Mouse (Mus musculus) myocyte (in vitro differentiated cells): Measurements from ENCODE around the gene Alad. TPM values are rescaled to one million over a fixed set of nuclear protein-coding genes. Genes with fewer than 3 reads are reported as not detected.

Experiments used
- H3K27me3 ChIP-seq: one replicate; pipeline ENCODE4 v1.6.1; 2011; ENCODE audit not compliant: control insufficient read depth, insufficient read depth, insufficient read length
- H3K36me3 ChIP-seq: one replicate; pipeline ENCODE4 v1.6.1; 2011; ENCODE audit not compliant: control insufficient read depth, insufficient read depth
- H3K4me2 ChIP-seq: one replicate; pipeline ENCODE4 v1.6.1; 2011; ENCODE audit warnings: low read depth, control low read depth
- H3K4me3 ChIP-seq: one replicate; pipeline ENCODE4 v1.5.1; 2011; ENCODE audit warnings: mild to moderate bottlenecking, control low read depth, moderate library complexity
- H3K79me2 ChIP-seq: one replicate; pipeline ENCODE4 v1.6.1; 2011; ENCODE audit not compliant: control insufficient read depth, insufficient read depth
- H3ac ChIP-seq: one replicate; pipeline ENCODE4 v1.6.1; 2011; ENCODE audit not compliant: control insufficient read depth, insufficient read length
- CEBPB ChIP-seq: IDR thresholded peaks from 2 replicates; pipeline ENCODE4 v1.6.1; 2011; ENCODE audit warnings: mild to moderate bottlenecking, moderate library complexity; ENCODE audit not compliant: poor library complexity, insufficient read depth, severe bottlenecking
- E2F4 ChIP-seq: IDR thresholded peaks from one replicate; pipeline ENCODE4 v1.6.1; 2011; ENCODE audit warnings: mild to moderate bottlenecking, control low read depth, moderate library complexity; ENCODE audit not compliant: insufficient read depth
- MAX ChIP-seq: IDR thresholded peaks from one replicate; pipeline ENCODE4 v1.6.1; 2011; ENCODE audit warnings: low read depth, mild to moderate bottlenecking, control low read depth
- MYOD1 ChIP-seq, 3 experiments: IDR thresholded peaks; one replicate each; pipeline ENCODE4 v1.6.1; 2011; ENCODE audit warnings: control low read depth in 2 of 3, low read depth in 2 of 3, mild to moderate bottlenecking in 2 of 3, moderate library complexity in 1 of 3; ENCODE audit not compliant: insufficient read length in 2 of 3, control insufficient read depth in 1 of 3
- MYOG ChIP-seq, 3 experiments: IDR thresholded peaks; one replicate each; pipeline ENCODE4 v1.6.1; 2011; ENCODE audit warnings: control low read depth in 2 of 3, low read depth in 2 of 3, mild to moderate bottlenecking in 2 of 3; ENCODE audit not compliant: insufficient read length in 2 of 3, control insufficient read depth in 1 of 3, insufficient read depth in 1 of 3
- POLR2A ChIP-seq: IDR thresholded peaks from one replicate; pipeline ENCODE4 v1.6.1; 2011; ENCODE audit warnings: low read depth, mild to moderate bottlenecking, control low read depth, moderate library complexity; ENCODE audit not compliant: insufficient read length
- POLR2AphosphoS2 ChIP-seq: IDR thresholded peaks from one replicate; pipeline ENCODE4 v1.6.1; 2011; ENCODE audit warnings: low read depth, control low read depth; ENCODE audit not compliant: insufficient read length
- REST ChIP-seq: IDR thresholded peaks from one replicate; pipeline ENCODE4 v1.6.1; 2011; ENCODE audit warnings: mild to moderate bottlenecking, control low read depth, moderate library complexity; ENCODE audit not compliant: insufficient read depth, insufficient read length
- SRF ChIP-seq: IDR thresholded peaks from one replicate; pipeline ENCODE4 v1.6.1; 2011; ENCODE audit warnings: low read depth; ENCODE audit not compliant: control insufficient read depth, insufficient read length
- TCF12 ChIP-seq: IDR thresholded peaks from one replicate; pipeline ENCODE4 v1.6.1; 2011; ENCODE audit warnings: mild to moderate bottlenecking, control low read depth; ENCODE audit not compliant: poor library complexity, insufficient read depth, severe bottlenecking
- TCF3 ChIP-seq: IDR thresholded peaks from one replicate; pipeline ENCODE4 v1.6.1; 2011; ENCODE audit warnings: low read depth, control low read depth; ENCODE audit not compliant: insufficient read length
- USF1 ChIP-seq: IDR thresholded peaks from one replicate; pipeline ENCODE4 v1.6.1; 2011; ENCODE audit warnings: low read depth, mild to moderate bottlenecking, control low read depth, moderate library complexity
- polyA plus RNA-seq: library from polyadenylated mRNA; unstranded; fragments of >200 nt; fragmentation: generic; extraction: Trizol; gene quantifications from one replicate; pipeline ENCODE4 v1.2.1, GENCODE M21; 2012; ENCODE audit warnings: missing spikeins

The Alad gene
- polyA plus RNA-seq, 1 experiment = 89.6 TPM

GRCm38 (mm10) chr4:62516579-62516978 is 3.1 kb downstream of the Alad start:
- Histone ChIP-seq H3K36me3 (peaks cover 16% of the 10 kb centered on the region), H3K79me2 (no peaks in the 10 kb centered on the region), H3K4me2 (no peak overlapping the region), H3K27me3 (no peaks in the 10 kb centered on the region), H3ac (no peak overlapping the region), H3K4me3 (no peak overlapping the region)
- no peak for TF ChIP-seq CEBPB

GRCm38 (mm10) chr4:62516079-62516478 is 3.6 kb downstream of the Alad start:
- Histone ChIP-seq H3K4me2 (no peak overlapping the region), H3K36me3 (peaks cover 21% of the 10 kb centered on the region), H3K4me3 (no peak overlapping the region), H3ac (no peak overlapping the region), H3K27me3 (no peaks in the 10 kb centered on the region), H3K79me2 (no peaks in the 10 kb centered on the region)
- TF ChIP-seq REST = no peak
- TF ChIP-seq CEBPB = no peak
- no peak for TF ChIP-seq POLR2A
- no peak for TF ChIP-seq MYOD1 (IDR thresholded peaks at IDR 0.05; ENCODE audit: control insufficient read depth in 1 of 3, insufficient read length in 2 of 3, low read depth in 2 of 3)
- no peak for TF ChIP-seq E2F4
- TF ChIP-seq TCF3 = no peak
- TF ChIP-seq MAX = no peak
- no peak for TF ChIP-seq SRF
- no peak for TF ChIP-seq MYOG (IDR thresholded peaks at IDR 0.05; ENCODE audit: control insufficient read depth in 1 of 3, insufficient read depth in 1 of 3, insufficient read length in 2 of 3, low read depth in 2 of 3)
- TF ChIP-seq USF1 = no peak
- TF ChIP-seq POLR2AphosphoS2 = no peak
- TF ChIP-seq TCF12 = no peak

- TF ChIP-seq POLR2AphosphoS2 (no peak), MYOD1 (IDR thresholded peaks at IDR 0.05; ENCODE audit: control insufficient read depth in 1 of 3, insufficient read length in 2 of 3, low read depth in 2 of 3) (no peak), E2F4 (no peak), POLR2A (no peak), SRF (no peak), USF1 (no peak), MAX (no peak), MYOG (IDR thresholded peaks at IDR 0.05; ENCODE audit: control insufficient read depth in 1 of 3, insufficient read depth in 1 of 3, insufficient read length in 2 of 3, low read depth in 2 of 3) (no peak)
- no peak overlapping the region for H3ac ChIP-seq
- H3K36me3 ChIP-seq = peaks cover 26% of the 10 kb centered on the region
- no peak overlapping the region for H3K4me3 ChIP-seq
- no peak overlapping the region for H3K4me2 ChIP-seq
- no peaks in the 10 kb centered on the region for H3K79me2 ChIP-seq
- no peaks in the 10 kb centered on the region for H3K27me3 ChIP-seq
Measured at GRCm38 (mm10) chr4:62515490-62515889, 4.2 kb downstream of the Alad start.

- TF ChIP-seq SRF = no peak
- no peak for TF ChIP-seq MYOD1 (IDR thresholded peaks at IDR 0.05; ENCODE audit: control insufficient read depth in 1 of 3, insufficient read length in 2 of 3, low read depth in 2 of 3)
- TF ChIP-seq MAX = no peak
- TF ChIP-seq TCF12 = no peak
- TF ChIP-seq TCF3 = no peak
- no peak for TF ChIP-seq REST
- no peak overlapping the region for H3K4me3 ChIP-seq
- H3K4me2 ChIP-seq = no peak overlapping the region
Measured at GRCm38 (mm10) chr4:62514995-62515394, 4.7 kb downstream of the Alad start.

GRCm38 (mm10) chr4:62513998-62514506 is 5.7 kb downstream of the Alad start:
- Histone ChIP-seq H3K4me2 (no peak overlapping the region), H3K36me3 (peaks cover 32% of the 10 kb centered on the region)

More at GRCm38 (mm10) chr4:62514995-62515394, 4.7 kb downstream of the Alad start:
- Histone ChIP-seq H3K79me2 (no peaks in the 10 kb centered on the region), H3K27me3 (no peaks in the 10 kb centered on the region), H3K36me3 (peaks cover 26% of the 10 kb centered on the region), H3ac (no peak overlapping the region)

GRCm38 (mm10) chr4:62509946-62510345 is 9.8 kb downstream of the Alad start:
- no peak overlapping the region for H3K4me3 ChIP-seq
- TF ChIP-seq POLR2AphosphoS2 (no peak), MYOG (IDR thresholded peaks at IDR 0.05; ENCODE audit: control insufficient read depth in 1 of 3, insufficient read depth in 1 of 3, insufficient read length in 2 of 3, low read depth in 2 of 3) (no peak), MAX (no peak), POLR2A (no peak), USF1 (no peak), E2F4 (no peak), TCF3 (no peak), REST (no peak), SRF (no peak), MYOD1 (IDR thresholded peaks at IDR 0.05; ENCODE audit: control insufficient read depth in 1 of 3, insufficient read length in 2 of 3, low read depth in 2 of 3) (no peak), CEBPB (no peak), TCF12 (no peak)
- no peak overlapping the region for H3K4me2 ChIP-seq

More at GRCm38 (mm10) chr4:62513998-62514506, 5.7 kb downstream of the Alad start:
- H3ac ChIP-seq = no peak overlapping the region
- H3K79me2 ChIP-seq = no peaks in the 10 kb centered on the region
- H3K4me3 ChIP-seq = no peak overlapping the region
- no peaks in the 10 kb centered on the region for H3K27me3 ChIP-seq
- TF ChIP-seq POLR2A (no peak), E2F4 (no peak), POLR2AphosphoS2 (no peak)

More at GRCm38 (mm10) chr4:62509946-62510345, 9.8 kb downstream of the Alad start:
- Histone ChIP-seq H3K79me2 (no peaks in the 10 kb centered on the region), H3K36me3 (peaks cover 49% of the 10 kb centered on the region), H3K27me3 (no peaks in the 10 kb centered on the region), H3ac (no peak overlapping the region)
